Mouse (Mus musculus): ENCODE data around the gene Vmn2r114. TPM values are rescaled to one million over a fixed set of nuclear protein-coding genes. Genes with fewer than 3 reads are reported as not detected.

Vmn2r114 gene
- 0.06 TPM in 1 of 2 replicates, not detected in the other for total RNA-seq (2023)

DNA sequence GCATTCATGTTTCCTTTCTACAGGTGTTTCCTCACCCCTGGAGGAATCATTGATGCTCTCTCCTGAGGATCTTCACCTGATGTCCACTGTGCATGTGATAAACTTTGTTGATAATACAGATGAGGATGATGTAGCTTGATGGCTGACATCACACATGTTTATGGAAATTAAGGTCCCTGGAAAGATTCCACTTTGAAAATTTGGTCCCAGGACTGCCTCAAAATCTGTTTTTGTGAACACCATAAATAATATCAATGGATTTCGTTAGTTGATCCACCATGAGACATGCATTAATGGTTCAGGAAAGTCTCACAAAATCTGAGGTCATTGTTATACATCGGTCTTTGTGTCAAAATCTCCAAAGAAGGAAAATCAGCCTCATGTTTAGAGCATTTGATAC is at the start of gene Vmn2r114:
Vmn2r114 (minus strand) TSS at position 101 of the 400 bp plus-strand sequence.

DNA sequence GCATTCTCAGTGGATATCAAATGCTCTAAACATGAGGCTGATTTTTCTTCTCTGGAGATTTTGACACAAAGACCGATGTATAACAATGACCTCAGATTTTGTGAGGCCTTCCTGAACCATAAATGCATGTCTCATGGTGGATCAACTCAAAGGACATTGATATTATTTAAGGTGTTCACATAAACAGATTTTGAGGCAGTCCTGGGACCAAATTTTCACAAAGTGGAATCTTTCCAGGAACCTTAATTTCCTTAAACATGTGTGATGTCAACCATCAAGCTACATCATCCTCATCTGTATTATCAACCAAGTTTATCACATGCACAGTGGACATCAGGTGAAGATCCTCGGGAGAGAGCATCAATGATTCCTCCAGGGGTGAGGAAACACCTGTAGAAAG is 31.1 kb upstream of the Vmn2r114 start, which contains the start of gene Vmn2r115:
Vmn2r115 (plus strand) TSS at position 301 of the 400 bp plus-strand sequence.

Other genes starting within 250 kb of the Vmn2r114 start
- 0.57 and 1.5 TPM in 2 replicates for gene Zfp40, start 119.3 kb downstream of the Vmn2r114 start, total RNA-seq (2023)
- gene Vmn2r115, start 31.2 kb upstream of the Vmn2r114 start, total RNA-seq (2023) = not detected in 2 replicates
- not detected in 2 replicates for gene Vmn2r116, start 72.1 kb upstream of the Vmn2r114 start, total RNA-seq (2023)
- gene Vmn2r117, start 167.2 kb upstream of the Vmn2r114 start, total RNA-seq (2023) = not detected in 2 replicates